Mouse (Mus musculus): ENCODE results near the gene 5430403G16Rik. TPM values are rescaled to one million over a fixed set of nuclear protein-coding genes. Genes with fewer than 3 reads are reported as not detected.
"Not testable (repeated sequence)": the region's sequence is repeated elsewhere in the genome, so short reads cannot be mapped to it uniquely, and the experiment has no call there.

Gene 5430403G16Rik
- polyA plus RNA-seq (2015; fragmentation: Nextera tagmentation; extraction: Ambion mirVana) = 1.1 and 1.5 TPM in 2 replicates

DNA sequence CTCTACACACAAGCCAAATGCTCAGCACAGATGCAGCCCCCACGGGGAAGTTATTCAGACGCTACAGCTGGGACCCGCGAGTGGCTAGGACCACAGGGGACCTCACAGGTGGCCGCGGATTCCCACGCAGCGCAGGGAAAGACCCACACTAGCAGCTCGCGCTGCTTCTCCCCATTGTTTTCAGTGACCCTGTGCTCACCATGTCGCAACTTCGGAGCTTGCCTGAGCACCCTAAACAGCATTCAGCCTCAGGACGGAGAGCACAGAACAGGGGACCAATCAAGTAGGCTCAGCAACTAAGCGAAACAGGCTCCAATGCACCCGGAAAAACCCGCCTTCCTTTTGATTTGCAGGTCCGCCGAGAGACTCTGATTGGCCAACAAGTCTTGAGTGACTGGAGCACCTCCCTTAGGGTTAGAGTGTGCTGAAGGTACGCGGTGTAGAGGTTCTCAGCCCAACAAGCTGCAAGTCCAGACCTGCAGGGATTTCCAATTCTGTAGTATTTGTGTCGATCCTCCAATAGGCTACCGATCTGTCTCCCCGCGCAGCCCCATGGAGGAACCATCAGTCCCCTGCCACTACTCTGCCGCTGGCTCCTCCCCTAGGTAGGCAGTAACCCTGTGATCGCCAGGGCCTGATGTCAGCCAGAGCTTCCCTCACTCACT lies at the start of gene 5430403G16Rik:
Gene 5430403G16Rik, minus strand, starts transcription at position 505 of the 665 bp plus-strand sequence.
- 0 out of 2 replicates have a peak within 1 kb of the TSS, but pooled peaks have one; percentile 50 for H3K27ac ChIP-seq (ENCODE audit: low read depth, low read length)
- peak; percentile 96 for ATAC-seq
- not testable (repeated sequence) for H3K36me3 ChIP-seq (ENCODE audit: control insufficient read depth, insufficient read depth); H3K27me3 ChIP-seq (replicated peaks; ENCODE audit: control insufficient read depth, insufficient read depth, low read length); H3K9me3 ChIP-seq (ENCODE audit: control insufficient read depth); H3K4me1 ChIP-seq (replicated peaks; ENCODE audit: control insufficient read depth, insufficient read depth, low read length)
- peak within 1 kb of the TSS; percentile 49 for H3K4me3 ChIP-seq (ENCODE audit: low read depth, low read length)
- peak within 1 kb of the TSS; percentile 78 for H3K4me2 ChIP-seq (replicated peaks; ENCODE audit: low read depth)
- WGBS = under 1% methylated on average over 26 of the region's 26 CpGs
- peak within 1 kb of the TSS; percentile 51; the same call in 1 of the 2 replicates for H3K9ac ChIP-seq (ENCODE audit: low read depth, low read length)

- H3K27ac ChIP-seq (ENCODE audit: low read depth, low read length); H3K9ac ChIP-seq (ENCODE audit: low read depth, low read length); H3K36me3 ChIP-seq (ENCODE audit: control insufficient read depth, insufficient read depth); H3K4me1 ChIP-seq (replicated peaks; ENCODE audit: control insufficient read depth, insufficient read depth, low read length); ATAC-seq; H3K9me3 ChIP-seq (ENCODE audit: control insufficient read depth); H3K4me2 ChIP-seq (replicated peaks; ENCODE audit: low read depth); H3K4me3 ChIP-seq (ENCODE audit: low read depth, low read length); H3K27me3 ChIP-seq (replicated peaks; ENCODE audit: control insufficient read depth, insufficient read depth, low read length): not testable (repeated sequence)
- 43% methylated on average over 3 of the region's 3 CpGs for WGBS
Observed at GRCm38 (mm10) chr5:109717341-109717740, 26.5 kb upstream of the 5430403G16Rik start.

DNA sequence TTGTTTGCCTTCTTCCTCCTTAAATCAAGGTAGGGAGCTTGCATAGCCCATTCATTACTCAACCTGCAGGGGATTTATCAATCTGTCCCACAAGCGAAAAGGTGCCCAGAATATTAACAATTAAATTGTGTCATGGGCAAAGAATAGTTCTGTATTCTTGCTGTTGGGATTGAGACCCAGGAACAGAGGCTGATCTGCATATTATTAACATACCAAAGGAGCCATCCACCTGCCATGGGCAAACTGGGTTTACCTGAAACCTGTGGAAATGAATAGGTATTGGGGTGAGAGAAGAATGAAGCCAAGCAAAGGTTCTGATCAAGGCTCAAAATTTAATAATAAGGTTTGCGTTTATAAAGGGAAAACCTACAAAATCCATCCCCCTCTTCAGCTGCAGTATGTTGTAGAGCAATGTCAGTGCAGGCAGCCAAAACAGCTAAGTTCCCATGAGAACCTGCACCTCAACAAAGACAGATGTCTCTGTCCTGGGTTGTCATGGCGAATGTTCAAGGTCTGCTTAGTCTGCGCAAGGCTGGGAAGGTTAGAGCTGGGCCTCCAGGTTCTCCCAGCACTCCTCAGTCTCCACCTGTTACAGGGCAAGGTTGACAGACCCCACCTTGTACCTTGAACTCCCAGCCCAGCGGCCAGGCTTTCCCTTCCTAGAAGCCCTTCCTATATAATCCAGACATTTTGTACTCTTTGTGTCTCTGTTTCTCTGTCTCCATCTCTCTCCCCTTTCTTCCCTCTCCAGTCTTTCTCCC lies 544 bp upstream of the 5430403G16Rik start:
- peak overlapping the region; percentile 49 for H3K4me3 ChIP-seq (ENCODE audit: low read depth, low read length)
- H3K27me3 ChIP-seq (replicated peaks; ENCODE audit: control insufficient read depth, insufficient read depth, low read length); H3K27ac ChIP-seq (ENCODE audit: low read depth, low read length); H3K36me3 ChIP-seq (ENCODE audit: control insufficient read depth, insufficient read depth); H3K9me3 ChIP-seq (ENCODE audit: control insufficient read depth); H3K4me1 ChIP-seq (replicated peaks; ENCODE audit: control insufficient read depth, insufficient read depth, low read length); H3K9ac ChIP-seq (ENCODE audit: low read depth, low read length): not testable (repeated sequence)
- peak overlapping the region; percentile 78 for H3K4me2 ChIP-seq (replicated peaks; ENCODE audit: low read depth)
- ATAC-seq = peak; percentile 76
- 43% methylated on average over 5 of the region's 5 CpGs for WGBS

GRCm38 (mm10) chr5:109682921-109683320 lies 7.9 kb downstream of the 5430403G16Rik start:
- Histone ChIP-seq H3K27me3 (replicated peaks; ENCODE audit: control insufficient read depth, insufficient read depth, low read length) (no peaks in the 10 kb centered on the region), H3K9ac (ENCODE audit: low read depth, low read length) (no peak overlapping the region), H3K36me3 (ENCODE audit: control insufficient read depth, insufficient read depth) (peaks cover 3% of the 10 kb centered on the region; the same call in 1 of the 2 replicates), H3K4me3 (ENCODE audit: low read depth, low read length) (no peak overlapping the region), H3K27ac (ENCODE audit: low read depth, low read length) (no peak overlapping the region), H3K4me1 (replicated peaks; ENCODE audit: control insufficient read depth, insufficient read depth, low read length) (no peaks in the 10 kb centered on the region), H3K4me2 (replicated peaks; ENCODE audit: low read depth) (no peak overlapping the region), H3K9me3 (ENCODE audit: control insufficient read depth) (no peaks in the 10 kb centered on the region; the same call in 1 of the 2 replicates)
- no peak for TF ChIP-seq CTCF (IDR thresholded peaks at IDR 0.05; ENCODE audit: low read depth)
- WGBS = 77% methylated on average over 4 of the region's 4 CpGs
- ATAC-seq = no peak

Other genes starting within 250 kb of the 5430403G16Rik start
- 12.0 and 13.1 TPM in 2 replicates for gene Crlf2, start 132.0 kb downstream of the 5430403G16Rik start, polyA plus RNA-seq (2015; fragmentation: Nextera tagmentation; extraction: Ambion mirVana)
- gene 4930522L14Rik, start 60.8 kb upstream of the 5430403G16Rik start, polyA plus RNA-seq (2015; fragmentation: Nextera tagmentation; extraction: Ambion mirVana) = 8.4 and 11.6 TPM in 2 replicates
- 0.55 and 0.69 TPM in 2 replicates for gene Gm15446, start 232.4 kb upstream of the 5430403G16Rik start, polyA plus RNA-seq (2015; fragmentation: Nextera tagmentation; extraction: Ambion mirVana)